Mouse (Mus musculus) bone marrow, adult 2 months (tissue): ENCODE measurements around the gene Oas1f. TPM values are rescaled to one million over a fixed set of nuclear protein-coding genes. Genes with fewer than 3 reads are reported as not detected.
"Not testable (repeated sequence)": the region's sequence is repeated elsewhere in the genome, so short reads cannot be mapped to it uniquely, and the experiment has no call there.

Experiments used
- H3K27ac ChIP-seq: fragments of 200-500 bp; 2 replicates; pipeline ENCODE4 v1.5.1; 2012; ENCODE audit warnings: low read depth, mild to moderate bottlenecking, control low read depth, inconsistent platforms, low read length; ENCODE audit not compliant: control insufficient read depth, poor library complexity, insufficient read depth
- H3K4me1 ChIP-seq: fragments of 200-500 bp; 2 replicates; pipeline ENCODE4 v1.6.1; 2011; ENCODE audit warnings: low read length; ENCODE audit not compliant: control insufficient read depth, insufficient read depth
- H3K4me3 ChIP-seq: fragments of 200-500 bp; replicated peaks from 2 replicates; pipeline ENCODE3; 2011; ENCODE audit warnings: mild to moderate bottlenecking, low read depth, low read length, control low read depth; ENCODE audit not compliant: control insufficient read depth
- CTCF ChIP-seq: fragments of 200-500 bp; IDR thresholded peaks from 2 replicates; pipeline ENCODE4 v1.5.1; 2011; ENCODE audit warnings: low read length, control low read depth; ENCODE audit not compliant: control insufficient read depth, insufficient read depth
- POLR2A ChIP-seq: fragments of 200-500 bp; IDR thresholded peaks from 2 replicates; pipeline ENCODE4 v1.6.1; 2011; ENCODE audit warnings: low read depth, mild to moderate bottlenecking, control low read depth, low read length, borderline replicate concordance; ENCODE audit not compliant: control insufficient read depth
- WGBS: fragments of 180-500 bp; shearing (Covaris S2); methylation state at CpG from one replicate; pipeline ENCODE4 v1.1.7; 2018; 5-methylcytosine and 5-hydroxymethylcytosine counted together
- polyA plus RNA-seq: library from polyadenylated mRNA; stranded (reverse); fragments of >200 nt; gene quantifications from 2 replicates; pipeline ENCODE4 v1.2.4, GENCODE M21; 2011; ENCODE audit warnings: low replicate concordance; ENCODE audit not compliant: missing spikeins, insufficient read depth, insufficient read length

The Oas1f gene
- polyA plus RNA-seq, 1 experiment, result not detected

DNA sequence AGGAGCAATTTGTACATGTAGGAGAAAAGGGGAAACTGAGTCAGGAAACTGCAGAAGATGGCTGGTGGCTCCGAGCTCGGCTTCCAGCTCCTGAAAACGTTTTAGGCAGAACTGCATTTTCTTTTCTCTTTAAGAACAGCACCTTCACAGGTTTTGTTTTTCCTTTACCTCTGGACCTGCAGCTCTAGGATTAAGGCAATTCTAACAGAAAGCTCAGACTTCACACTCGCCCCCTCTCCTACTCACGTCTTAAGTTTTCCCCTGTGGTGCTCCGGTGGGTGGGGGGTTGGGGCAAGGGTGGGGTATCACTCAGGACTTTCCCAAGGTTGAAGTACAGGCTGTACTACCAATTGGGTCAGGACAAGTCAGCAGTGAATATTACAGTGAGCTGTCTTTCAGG, 40.7 kb downstream of the Oas1f start:
- Histone ChIP-seq H3K4me1 (no peaks in the 10 kb centered on the region; the same call in 1 of the 2 replicates), H3K4me3 (no peak overlapping the region), H3K27ac (no peak overlapping the region)
- TF ChIP-seq POLR2A (no peak), CTCF (no peak)
- WGBS, result 42% methylated on average over 6 of the region's 6 CpGs

DNA sequence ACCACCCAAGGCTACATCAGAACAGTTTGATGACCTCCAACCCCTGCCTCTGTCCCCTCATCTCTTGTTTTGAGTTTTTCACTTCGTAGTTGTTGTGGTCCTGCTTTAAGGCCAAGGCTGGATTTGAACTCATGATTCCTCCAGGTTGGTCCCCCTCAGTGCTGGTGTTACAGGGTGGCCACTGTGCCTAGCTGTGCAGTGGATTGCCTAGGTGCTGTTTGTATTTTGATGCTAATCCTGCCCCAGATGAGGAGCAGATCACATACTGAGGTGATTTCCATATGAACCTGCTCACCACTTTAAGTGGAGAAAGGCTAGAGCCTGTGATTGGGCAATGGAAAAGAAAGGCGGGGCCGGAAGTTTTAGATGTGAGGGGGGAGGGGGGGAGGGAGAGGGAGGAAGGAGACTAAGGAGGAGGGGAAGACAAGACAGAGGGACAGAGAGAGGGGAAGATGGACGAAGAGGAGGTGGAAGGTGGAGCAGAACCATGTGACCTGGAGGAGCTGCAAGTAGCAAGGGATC, 41.2 kb downstream of the Oas1f start:
- not testable (repeated sequence) for H3K4me3 ChIP-seq, H3K4me1 ChIP-seq, H3K27ac ChIP-seq
- 39% methylated on average over 4 of the region's 4 CpGs for WGBS

DNA sequence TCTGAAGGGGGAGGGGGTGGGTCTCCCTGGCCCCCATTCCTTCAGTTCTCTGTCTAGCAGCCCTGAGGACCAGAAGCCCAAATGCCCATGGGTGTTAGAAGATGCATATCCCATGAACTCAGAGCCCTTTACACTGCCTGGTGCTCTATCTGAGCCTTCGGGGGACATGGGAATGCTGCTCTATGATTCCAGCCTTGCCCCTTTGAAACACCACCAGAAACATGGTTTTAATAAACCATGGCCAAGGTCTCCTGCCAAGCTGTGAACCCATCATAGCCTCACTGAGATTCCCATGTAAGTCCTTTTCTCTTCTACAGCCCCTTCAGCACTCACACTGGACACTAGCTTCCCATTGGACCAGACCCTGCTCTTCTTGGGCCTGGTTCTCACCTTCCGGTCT, 42.9 kb downstream of the Oas1f start:
- Histone ChIP-seq H3K4me3 (no peak overlapping the region), H3K27ac (no peak overlapping the region), H3K4me1 (no peaks in the 10 kb centered on the region; the same call in 1 of the 2 replicates)
- WGBS, result 76% methylated on average over 2 of the region's 2 CpGs
- TF ChIP-seq POLR2A (no peak), CTCF (no peak)

DNA sequence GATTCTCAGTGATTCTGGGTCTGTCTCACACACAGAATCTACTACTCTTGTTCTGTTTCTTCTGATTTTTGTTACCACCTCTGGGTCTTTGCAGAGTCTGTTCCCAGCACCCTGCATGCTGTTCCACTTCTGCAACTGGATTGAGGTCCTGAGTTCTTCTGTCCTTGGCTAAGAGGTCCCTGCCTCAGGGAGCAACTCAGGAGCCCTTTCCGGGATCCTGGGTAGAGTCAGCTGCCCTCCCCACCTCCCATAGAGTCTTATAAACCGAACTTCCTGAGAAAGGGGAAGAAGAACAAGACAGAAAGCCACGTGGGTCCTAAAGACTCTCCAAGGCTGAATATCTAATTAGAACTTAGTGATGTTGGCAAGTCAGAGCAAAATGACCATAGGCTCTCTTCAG, 43.8 kb downstream of the Oas1f start:
- TF ChIP-seq CTCF (no peak), POLR2A (no peak)
- no peak overlapping the region for H3K4me3 ChIP-seq
- H3K4me1 ChIP-seq, result no peaks in the 10 kb centered on the region; the same call in 1 of the 2 replicates
- H3K27ac ChIP-seq, result no peak overlapping the region
- 2% methylated on average over 3 of the region's 3 CpGs for WGBS

DNA sequence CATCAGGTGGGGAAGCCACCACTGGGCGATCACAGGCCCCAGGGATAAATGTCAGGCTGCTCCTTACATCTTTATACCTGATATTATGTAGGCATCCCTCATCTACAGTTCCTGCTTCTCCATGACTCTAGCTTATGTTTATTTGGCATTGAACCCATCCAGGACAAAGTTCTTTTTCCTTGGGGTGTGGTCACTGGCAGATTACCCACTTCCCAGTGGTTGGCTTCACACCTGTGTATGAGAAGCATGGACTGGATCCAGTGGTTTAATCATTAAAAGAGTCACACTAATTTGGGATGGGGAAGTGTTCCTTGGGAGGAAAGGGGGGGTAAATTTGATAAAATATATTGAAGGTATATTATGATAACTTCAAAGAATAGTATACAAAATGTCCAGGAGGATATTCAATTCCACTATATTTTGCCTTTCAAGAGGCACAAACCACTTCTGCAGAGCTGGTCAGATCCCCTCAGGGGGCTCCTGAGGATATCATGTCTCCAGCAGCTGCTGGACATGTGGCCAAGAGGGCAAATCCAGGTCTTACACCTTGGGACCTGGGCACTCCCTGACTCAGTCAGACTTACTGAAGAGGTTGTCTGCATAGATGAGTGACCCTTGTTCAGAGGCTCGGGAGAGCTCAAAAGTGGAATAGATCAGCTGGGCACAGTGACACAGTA, 44.5 kb downstream of the Oas1f start:
- H3K27ac ChIP-seq, H3K4me1 ChIP-seq, H3K4me3 ChIP-seq: not testable (repeated sequence)
- 80% methylated on average over 2 of the region's 2 CpGs for whole genome bisulfite sequencing

DNA sequence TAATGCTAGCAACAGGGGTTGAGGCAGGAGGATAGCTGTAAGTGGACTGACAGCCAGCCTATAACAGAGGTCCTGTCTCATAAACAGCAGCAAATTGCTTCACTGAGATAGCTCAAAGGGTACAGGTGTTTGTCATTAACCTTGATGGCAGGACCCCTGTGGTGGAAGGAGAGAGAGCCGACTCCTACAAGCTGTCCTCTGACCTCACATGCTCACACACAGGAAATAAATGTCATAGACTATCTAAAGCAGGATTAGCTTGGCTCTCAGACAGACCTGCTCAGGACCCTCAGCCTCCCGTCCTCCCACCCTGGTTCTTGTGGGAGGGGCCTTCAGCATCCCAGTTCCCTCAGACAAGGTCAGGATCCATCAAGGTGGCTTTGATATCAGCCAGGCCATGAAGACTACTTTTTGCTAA, 45.1 kb downstream of the Oas1f start:
- TF ChIP-seq CTCF (no peak), POLR2A (no peak)
- H3K4me3 ChIP-seq, result no peak overlapping the region
- H3K4me1 ChIP-seq, result no peaks in the 10 kb centered on the region
- no peak overlapping the region for H3K27ac ChIP-seq
- 76% methylated on average over 2 of the region's 2 CpGs for WGBS

DNA sequence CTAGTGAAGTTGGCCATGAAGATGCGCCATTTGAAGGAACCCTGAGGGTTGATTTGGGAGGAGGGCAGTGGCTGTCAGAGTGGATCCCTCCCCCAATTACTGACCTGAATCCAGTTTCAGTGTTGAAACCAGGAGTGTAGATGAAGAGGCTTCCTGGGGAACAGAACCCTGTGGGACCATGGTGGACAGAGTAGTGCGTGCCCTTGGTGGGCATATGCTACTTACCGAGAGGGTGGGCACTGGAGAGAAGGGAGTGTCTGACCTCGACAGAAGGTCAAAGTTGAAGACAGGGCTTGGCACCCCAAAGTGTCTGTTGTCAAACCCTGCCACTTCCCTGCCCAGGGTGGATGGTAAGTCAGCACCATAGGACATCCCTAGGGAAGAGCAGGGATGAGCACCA, 46.7 kb downstream of the Oas1f start:
- H3K27ac ChIP-seq, H3K4me1 ChIP-seq, H3K4me3 ChIP-seq: not testable (repeated sequence)
- 96% methylated on average over 4 of the region's 4 CpGs for WGBS

DNA sequence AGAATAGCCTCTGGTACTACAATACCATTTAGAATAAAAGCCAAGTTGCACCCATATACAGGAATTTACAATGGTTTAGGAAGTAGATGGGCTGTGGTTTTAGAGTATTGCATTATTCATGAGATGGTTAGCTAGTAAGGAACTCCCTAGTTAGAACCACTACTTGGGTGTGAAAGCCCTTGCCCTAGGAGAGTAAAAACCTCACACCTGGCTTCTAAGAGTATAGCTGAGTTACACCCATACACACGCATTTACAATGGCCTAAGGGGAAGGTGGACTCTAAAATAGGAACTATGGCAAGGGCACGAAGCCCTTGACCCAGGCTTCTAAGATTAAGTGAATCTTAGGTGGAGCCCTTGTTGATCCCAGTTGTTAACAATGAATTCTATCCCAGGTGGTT, 47.5 kb downstream of the Oas1f start:
- not testable (repeated sequence) for H3K4me1 ChIP-seq, H3K27ac ChIP-seq, H3K4me3 ChIP-seq
- 72% methylated on average over 2 of the region's 2 CpGs for WGBS

DNA sequence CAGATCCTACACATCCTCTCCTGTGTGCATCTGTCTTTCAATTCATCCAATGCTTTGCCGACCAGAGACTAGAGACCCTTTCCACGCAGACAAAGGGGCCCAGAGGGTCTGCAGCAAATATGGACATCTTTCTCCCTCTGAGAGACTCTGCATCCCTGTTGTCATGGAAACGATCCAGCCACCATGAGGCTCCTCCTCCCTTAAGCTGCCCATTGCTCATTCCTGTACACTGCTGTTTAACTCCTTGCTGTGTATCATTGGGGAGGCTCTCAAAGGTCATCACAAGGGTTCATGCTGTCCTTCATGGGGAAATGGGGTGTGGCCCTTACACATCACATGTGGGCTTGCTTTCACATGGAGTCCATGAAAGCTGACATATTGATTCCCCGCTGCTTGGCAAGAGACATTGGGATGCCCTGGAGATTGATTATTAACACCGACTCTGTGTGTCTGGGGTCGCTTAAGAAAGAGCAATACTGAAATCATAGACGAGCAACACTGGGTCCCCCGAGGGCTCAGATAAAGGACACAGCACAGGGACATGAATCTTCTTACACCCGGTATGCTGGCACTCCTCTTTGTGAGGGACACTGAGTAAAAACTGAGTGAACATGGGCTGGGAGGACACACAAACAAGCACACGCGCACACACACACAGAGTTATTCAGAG, 48.2 kb downstream of the Oas1f start:
- Histone ChIP-seq H3K4me1 (no peaks in the 10 kb centered on the region), H3K27ac (no peak overlapping the region), H3K4me3 (no peak overlapping the region)
- 88% methylated on average over 11 of the region's 11 CpGs for WGBS
- no peak for TF ChIP-seq CTCF
- TF ChIP-seq POLR2A, result no peak
